Mouse (Mus musculus): ENCODE data around the gene Gab1. TPM values are rescaled to one million over a fixed set of nuclear protein-coding genes. Genes with fewer than 3 reads are reported as not detected.

Gab1 gene
- total RNA-seq, 2 experiments from 2014 or later, result 8.2 to 9.9 TPM

DNA sequence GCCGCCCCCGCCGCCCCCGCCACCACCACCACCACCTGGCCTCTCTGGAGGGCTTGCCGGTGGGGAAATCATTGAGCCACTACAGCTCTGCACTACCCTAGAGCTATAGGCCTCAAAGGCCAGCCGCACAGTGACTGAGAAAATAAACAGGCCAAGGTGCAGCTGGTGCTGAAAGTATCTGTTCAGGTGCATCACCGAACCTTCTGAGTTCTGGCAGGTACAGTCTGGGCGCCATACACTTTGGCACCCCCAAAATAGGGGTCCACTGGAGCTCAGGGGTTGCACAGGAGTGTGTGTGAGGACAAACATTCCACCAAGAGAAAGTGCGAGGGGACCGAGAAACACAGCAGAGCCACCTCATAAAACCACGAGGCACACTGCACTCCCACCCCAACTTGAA, 31.7 kb downstream of the Gab1 start:
- DNase-seq, result no peak
- intact Hi-C loops (cut with DNase I), result no loop called here

DNA sequence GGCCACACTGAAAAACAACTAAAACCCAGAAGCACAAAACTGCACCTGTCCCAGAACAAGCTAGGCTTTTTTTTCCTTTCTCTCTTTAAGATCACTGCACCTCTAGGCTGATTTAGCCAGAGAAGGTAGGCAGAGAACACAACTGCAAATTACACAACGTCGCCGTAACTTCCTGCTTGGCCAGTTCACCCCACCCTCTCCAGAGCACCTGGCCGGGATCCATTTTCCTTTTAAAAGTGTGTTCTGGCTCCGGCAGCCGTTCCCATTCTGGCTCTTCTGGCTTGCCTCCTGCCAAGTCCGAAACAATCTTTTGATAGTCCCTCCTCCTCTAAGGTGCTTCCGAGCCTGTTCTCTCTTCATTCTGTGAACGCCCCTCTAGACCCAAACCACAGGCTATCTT, 32.4 kb downstream of the Gab1 start:
- DNase-seq, result peak in 1 of 2 experiments; percentile 72
- intact Hi-C loops (cut with DNase I), result no loop called here

DNA sequence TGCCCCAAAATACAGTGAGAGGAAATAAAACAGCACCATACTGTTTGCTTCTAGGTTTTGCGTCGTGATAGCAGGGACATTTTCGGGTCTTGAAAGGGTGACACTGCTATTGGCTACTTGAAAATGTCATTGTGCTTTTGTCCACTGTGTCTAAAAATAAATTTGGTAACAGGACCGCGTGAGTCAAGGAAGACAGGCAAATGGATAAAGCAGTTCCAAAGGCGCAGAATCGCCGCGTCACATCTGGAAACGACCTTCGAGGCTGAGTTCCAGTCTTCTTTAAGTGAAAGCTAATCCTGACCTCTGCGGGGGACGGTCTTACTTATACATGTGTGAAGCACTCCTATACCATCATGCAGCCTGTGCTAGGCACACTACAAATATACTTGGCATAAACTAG, 35.0 kb downstream of the Gab1 start:
- no peak for DNase-seq
- intact Hi-C loops (cut with DNase I), result no loop called here

DNA sequence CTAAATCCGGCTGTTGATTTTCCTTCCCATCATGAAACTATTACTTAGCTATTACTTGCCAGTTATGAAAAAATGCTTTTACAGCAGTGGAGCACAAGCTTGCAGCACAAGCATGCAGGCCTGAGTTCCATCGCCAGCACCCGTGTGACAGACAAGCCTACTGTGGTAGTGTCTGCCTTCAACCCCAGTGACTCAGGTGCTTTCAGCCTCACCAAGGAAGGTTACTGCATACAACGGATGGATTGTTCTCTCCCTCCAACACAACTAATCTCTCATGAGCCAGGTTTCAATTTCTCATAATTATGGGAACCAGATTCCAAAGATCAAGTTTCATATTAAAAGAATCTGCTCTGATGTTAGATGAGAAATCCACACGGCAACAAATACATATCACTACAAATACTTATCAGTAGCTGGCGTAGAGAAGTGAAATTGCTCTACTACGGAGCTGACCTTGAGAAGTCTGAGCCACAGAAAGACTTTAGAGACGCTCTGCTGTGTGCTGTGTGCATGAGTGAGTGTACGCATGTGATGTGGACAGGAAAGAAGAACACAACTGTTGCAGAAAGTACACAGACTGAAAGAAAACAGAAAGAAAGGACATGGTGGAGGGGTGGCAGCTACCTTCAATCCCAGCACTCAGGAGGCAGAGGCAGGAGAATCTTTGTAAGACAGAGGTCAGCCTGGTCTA, 36.4 kb downstream of the Gab1 start:
- DNase-seq, result no peak
- intact Hi-C loops (cut with DNase I), result no loop called here

DNA sequence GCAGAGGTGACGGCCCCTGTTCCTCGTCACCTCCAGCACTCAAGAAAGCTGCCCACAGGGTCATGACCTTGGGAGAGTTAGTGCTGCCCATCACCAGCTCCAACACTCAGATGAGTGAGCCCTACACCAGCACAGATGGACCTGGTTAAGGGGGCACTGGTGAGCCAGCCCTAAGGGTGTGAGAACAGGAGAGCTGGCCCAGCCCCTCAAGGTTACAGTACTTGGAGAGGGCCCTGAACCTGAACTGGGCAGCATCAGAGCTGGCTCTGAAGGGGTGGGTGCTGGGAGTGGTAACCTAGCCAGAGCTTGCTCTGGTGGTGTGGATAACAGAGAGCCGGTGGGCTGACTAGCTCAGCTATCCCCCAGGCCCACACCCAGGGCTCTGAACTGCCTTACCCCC, 37.8 kb downstream of the Gab1 start:
- intact Hi-C loops (cut with DNase I), result no loop called here
- no peak for DNase-seq

DNA sequence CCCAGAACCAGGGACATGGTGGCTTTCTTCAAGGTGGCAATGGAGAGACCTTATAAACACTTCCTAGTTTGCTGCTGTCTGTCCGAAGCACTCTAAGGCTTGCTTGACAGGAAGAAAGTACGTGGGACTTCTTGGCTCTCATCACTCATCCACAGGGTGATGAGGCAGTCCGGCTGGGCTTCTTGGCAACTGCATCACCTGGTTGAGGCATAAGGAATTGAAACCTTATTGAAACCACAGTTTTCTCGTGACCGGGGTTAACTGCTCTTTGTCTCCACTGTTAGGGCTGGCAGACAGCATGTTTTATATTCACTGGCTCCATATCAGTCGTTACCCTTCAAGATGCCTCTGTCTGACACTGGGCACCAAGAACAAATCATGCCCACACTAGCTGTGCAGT, 40.2 kb downstream of the Gab1 start:
- intact Hi-C loops (cut with DNase I), result no loop called here
- DNase-seq, result no peak

DNA sequence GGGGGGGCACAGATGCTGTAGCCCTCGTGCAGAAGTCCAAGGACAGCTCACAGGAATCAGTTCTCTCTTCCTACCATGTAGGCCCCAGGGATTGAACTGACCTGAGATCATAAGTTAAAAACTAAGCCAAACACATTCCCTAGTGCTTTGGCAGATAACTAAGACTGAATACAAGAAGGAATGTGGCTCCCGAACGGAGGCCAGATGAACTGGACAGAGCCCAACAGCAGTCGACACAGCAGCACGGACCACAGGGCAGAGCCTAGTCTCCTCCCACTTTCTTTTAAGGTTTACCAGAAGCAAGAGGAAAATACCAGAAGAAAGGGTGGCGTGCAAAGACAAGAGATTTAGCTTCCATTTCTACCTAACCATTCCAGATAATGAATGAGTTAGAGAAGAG, 42.1 kb downstream of the Gab1 start:
- intact Hi-C loops (cut with DNase I), result no loop called here
- DNase-seq, result peak; percentile 43 to 49

DNA sequence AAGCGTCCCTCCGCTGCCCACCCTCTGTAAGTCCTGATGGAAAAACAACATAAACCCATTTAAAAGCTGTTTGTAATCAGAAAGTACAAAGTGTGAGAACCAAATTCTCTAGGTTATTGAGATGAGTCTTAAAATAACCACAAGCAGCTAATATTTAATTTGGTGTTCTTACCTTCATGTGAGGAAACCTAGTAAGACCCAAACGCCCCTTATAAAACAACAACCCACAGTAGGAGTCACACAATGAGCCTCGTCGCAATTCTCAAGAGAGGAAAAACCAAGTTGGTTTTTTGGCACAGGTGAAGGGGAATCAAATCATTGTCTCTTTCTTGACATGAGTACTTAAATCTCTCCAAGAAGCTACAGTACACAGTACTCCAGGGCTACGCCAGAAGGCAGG, 44.9 kb downstream of the Gab1 start:
- no peak for DNase-seq
- intact Hi-C loops (cut with DNase I), result no loop called here

DNA sequence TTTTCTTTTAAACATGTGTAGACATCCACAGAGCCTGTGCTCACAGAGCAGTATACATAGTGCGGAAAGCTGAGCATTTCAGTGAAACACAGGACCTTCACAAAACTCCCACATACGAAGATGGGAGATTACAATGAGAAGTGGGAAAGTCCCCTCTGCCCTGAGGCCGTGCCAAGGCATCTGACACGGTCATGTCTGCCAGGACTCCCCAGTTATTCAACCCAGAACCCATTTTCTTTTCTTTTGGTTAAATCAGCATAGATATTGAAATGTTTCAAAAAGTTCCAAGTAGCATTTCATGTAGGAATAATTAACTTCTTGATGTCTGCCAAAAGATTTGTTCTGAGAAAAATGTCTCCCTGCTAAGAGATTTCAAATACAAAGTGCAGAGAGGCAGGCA, 45.9 kb downstream of the Gab1 start:
- DNase-seq, result no peak
- intact Hi-C loops (cut with DNase I), result no loop called here

DNA sequence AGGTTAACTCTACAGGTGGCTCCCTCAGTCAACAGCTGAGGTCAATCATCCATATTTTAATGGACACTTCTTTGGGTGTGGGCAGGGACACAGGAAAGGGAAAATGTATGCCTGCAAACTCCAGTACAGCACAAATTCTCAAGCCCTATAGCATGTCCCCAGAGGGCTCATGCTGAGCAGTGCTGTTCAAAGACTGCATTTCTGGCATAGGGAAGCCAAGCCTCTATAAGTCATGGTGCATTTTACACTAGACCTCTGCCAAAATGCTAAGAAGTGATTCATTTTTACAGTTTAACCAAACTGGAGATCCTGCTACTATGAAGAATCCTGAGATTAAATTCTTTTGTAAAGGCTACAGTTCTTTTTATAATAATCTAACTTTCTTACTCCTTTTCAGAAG, 47.8 kb downstream of the Gab1 start:
- no peak for DNase-seq
- intact Hi-C loops (cut with DNase I), result no loop called here

DNA sequence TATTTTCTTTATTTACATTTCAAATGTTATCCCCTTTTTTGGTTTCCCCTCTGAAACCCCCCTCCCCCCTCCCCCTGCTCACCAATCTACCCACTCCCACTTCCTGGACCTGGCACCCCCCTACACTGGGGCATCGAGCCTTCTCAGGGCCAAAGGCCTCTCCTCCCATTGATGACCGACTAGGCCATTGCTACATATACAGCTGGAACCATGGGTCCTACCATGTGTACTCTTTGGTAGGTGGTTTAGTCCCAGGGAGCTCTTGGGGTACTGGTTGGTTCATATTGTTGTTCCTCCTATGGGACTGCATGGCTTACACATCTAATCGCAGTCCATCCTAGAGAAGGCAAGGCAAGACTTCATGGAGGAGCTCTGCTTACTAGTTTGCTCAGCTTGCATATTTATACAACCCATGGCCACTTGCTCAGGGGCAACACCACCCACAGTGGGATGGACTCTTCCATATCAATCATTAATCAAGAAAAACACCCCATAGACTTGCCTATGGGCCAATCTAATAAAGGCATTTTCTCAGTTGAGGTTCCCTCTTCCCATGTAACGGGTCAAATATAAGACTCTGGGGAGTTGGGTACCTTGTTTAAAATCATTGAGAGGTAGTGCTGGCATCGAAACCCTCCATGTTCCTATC, 48.3 kb downstream of the Gab1 start:
- intact Hi-C loops (cut with DNase I), result no loop called here
- no peak for DNase-seq

DNA sequence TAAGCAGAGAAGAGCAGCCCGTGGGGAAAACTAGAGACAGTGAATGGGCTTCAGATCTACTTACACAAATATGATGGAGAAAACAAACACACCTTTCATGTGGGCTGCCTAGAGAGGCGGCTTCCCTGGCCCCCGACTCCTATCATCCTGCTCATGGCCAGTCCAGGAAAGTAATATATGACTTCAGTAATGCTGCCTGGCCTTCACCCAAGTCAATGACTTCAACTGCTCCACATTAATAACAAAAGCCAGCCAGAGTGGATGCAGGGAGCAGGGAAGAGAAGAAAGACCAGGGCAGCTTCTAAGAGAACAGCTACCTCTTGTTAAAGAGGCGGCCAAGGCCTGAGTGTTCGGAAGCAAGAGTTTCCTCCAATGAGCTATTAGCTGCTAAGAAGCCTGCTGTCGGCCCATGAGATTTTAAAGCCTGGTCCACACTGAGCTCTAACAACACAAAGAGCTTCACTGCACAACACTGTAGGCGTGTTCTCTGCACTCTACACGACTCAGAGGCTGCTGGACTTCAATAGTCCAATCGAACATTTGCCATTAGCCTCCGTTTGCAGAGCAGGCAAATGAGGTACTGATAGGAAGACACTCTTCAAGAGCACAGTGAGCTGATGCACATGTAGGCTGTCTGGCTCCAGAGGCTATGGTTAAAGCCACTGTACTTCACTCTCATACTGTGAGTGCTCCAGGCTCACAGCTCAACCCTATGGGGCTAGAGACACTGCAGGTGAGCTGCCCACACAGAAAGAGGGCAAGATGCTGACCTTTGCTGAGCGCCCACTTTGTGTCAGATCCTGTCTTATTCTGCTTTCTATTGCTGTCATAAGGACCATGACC, 49.4 kb downstream of the Gab1 start:
- no peak for DNase-seq
- intact Hi-C loops (cut with DNase I), result no loop called here

DNA sequence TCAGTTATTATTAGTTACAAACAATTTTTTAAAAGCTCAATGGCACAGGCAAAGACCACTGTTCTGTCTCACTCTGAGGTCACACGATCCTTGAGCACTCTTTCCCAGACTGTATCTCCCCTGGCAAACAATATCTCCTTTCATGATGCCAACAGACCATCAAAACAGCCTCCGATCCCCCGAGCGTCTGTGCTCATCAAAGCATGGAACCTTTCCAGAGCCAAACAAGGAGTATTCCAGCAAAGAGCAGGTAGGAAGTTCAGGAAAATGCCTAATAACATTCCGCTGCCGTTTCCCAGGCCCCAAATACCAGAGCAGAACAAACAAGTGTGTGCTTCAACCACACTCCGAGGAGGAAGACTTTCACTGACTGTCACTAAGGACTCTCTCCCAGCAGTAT, 50.2 kb downstream of the Gab1 start:
- no peak for DNase-seq
- intact Hi-C loops (cut with DNase I), result no loop called here

DNA sequence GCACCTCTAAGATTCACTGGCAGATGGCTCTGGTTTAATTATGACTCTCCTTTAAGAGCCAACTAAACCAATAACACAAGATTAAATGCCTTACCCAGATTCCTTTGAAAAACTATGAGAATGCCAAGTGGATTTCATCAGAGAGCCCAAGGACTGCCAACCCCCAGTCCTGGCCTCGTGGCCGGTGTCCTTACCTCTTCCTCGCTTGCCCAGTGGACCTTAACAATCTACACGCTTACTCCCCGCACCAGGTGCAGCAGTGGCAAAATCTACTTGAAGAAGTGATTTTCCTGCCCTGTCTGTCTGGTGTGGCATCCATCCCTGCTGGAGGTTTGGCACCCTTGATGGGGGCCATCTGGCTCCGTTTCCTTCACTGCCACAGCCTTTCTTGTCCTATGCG, 53.3 kb downstream of the Gab1 start:
- intact Hi-C loops (cut with DNase I), result no loop called here
- DNase-seq, result no peak

DNA sequence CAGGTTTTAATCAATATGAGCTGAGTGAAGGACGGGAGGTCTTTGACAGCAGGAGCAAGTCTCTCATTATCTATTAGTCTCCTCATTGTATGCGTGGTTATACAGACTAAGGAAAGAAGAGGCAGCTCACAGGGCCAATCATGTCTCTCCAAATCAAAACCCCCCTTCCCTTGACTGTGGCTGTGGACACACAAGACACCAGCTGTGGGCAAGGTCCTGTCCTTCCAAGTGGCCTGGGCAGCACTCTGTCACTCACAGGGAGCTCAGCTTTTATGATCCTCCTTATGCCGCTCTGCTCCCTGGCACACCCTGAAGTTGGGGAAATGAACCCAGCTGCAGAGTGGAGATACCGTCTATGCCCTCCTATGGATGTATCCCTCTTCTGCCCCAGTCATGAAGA, 55.2 kb downstream of the Gab1 start:
- DNase-seq, result no peak
- intact Hi-C loops (cut with DNase I), result no loop called here

DNA sequence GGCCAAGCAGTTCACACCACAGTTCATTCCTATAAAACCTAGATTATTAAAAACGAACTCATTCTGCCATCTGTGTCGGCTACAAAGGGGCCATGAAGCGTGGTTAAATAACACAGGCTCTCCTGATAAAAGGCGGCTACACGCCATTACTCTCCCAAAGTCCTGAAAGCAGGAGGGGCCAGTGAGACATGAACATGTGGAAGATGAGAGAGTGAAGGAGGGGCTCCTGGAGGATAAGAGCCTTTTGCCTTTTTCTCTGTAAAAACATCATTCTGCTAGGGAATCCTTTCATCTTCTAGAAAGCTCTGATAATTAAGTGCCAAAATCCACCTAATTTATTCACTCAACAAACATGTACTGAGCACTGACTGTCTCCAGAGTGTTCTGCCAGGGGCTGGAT, 55.9 kb downstream of the Gab1 start:
- intact Hi-C loops (cut with DNase I), result no loop called here
- no peak for DNase-seq

DNA sequence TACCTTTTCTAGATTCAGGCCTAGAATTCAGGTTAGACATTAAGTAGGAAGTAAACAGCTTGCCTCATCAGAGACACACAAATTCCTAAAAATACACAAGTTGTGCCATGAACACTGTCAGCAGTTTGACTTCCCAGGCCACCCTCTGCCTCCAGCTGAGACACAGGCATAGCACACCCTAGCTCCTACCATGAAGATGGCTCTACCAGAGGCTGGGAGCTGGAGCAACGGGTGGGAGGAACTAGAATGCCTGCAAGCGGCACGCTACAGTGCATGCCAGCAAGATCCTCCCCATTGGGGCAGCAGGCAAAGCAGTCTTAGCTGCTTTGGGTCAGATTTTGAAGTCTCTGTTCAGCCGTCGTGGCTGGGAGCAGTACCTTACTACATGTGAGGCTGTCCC, 57.1 kb downstream of the Gab1 start:
- intact Hi-C loops (cut with DNase I), result no loop called here
- no peak for DNase-seq

DNA sequence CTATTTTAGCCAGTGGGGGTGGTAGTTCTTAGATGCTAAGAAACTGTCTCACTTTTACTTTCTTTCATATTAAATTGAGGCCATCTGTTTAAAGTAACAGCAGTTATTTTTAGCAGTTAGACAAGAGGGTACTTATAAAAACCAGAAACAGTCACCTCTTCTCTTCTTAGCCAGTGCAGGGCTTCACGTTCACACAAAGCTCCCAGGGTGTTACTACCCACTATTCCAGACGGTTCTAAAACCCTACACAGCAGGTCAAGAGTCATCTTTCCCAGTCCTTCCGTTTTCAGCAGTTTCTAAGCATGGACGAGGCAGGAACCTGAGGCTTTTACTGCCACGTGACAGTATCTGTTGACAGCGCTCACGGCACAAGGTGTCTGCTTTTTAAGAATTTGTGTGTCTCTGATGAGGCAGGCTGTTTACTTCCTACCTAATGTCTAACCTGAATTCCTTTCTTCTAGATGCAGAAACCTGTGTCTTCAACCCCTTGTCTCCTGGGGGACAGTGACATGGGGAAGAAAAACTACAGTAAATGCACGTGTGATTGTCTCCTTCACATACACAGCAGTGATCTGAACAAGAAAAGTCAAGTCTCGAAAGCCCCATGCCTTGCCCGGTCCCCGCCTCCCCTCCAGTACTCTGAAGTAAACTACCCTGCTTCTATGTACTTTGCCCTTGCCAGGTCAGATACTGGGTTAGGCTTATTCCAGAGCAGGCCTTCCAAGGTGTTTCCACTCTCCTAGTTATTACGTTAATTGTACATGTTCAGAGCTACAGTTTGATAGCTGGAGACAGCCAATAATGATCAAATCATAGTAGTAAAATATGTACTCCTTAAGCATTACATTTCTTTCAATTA, 58.7 kb downstream of the Gab1 start:
- no peak for DNase-seq
- intact Hi-C loops (cut with DNase I), result no loop called here

DNA sequence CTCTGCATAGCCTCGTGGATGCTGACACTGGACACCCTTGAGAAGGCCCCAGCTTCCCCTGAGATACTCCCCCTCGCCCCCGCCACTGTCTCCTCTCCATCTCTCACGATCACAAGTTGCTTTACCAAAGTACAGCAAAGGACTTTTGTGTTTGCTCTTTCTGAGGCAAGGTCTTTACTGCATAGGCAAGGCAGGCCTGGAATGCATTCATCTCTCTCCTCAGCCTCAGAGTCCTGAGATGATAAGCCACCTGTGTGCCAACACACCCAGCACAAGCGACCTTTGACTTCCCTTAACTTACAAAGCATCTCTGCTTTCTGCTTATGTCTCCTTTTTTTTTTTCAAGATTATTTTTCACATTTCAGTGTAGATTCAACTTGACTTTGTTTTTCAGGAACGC, 61.3 kb downstream of the Gab1 start:
- intact Hi-C loops (cut with DNase I), result no loop called here
- DNase-seq, result no peak

DNA sequence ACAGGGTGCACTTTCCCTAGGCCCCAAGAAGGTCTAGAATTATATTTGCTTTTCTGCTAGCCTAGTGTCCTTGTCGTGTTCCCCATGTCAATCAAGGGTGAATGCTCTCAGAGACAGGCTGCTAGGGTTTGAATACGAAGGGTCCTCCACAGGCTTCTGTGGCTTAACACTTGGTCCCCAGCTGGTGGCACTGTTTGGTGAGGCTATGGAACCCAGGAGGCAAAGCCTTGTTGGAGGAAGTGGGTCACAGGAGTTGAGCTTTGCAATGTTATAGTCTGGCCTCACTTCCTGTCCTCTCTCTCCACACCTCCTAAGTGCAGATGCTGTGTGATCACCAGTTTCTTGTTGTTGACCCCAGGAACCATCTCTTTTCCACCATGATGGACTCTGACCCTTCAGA, 63.3 kb downstream of the Gab1 start:
- intact Hi-C loops (cut with DNase I), result no loop called here
- no peak for DNase-seq

DNA sequence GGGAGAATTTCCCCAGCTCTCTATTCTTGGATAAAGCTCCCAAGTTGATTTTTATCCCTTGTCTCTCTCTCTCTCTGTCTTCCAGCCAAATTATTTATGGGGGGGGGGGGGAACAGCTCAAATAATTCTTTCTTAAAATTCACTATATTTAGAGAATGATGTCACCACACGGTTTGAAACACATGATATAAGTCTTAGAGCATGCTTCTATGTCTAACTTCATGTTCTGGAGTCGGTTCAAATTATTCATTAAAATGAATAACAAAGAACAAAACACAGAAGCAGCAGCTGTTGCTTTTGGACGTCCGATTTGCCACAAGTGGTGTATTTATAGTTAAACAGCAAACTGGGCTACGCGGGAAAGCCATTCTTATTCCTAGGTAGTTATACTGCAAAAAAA, 65.1 kb downstream of the Gab1 start:
- DNase-seq, result no peak
- intact Hi-C loops (cut with DNase I), result no loop called here
